Mouse (Mus musculus) hindbrain, embryonic 15.5 days (tissue): ENCODE results near the gene Gramd4. TPM values are rescaled to one million over a fixed set of nuclear protein-coding genes. Genes with fewer than 3 reads are reported as not detected.
A peak's percentile ranks its signal among the peaks of the same experiment; 100 is the strongest.

Source experiments
- ATAC-seq: fragments of 200-750 bp; cut with Nextera tagmentation; 2 replicates; pipeline ENCODE4 v1.8.0; 2017; ENCODE audit warnings: low read depth, moderate number of reproducible peaks, moderate TSS enrichment; ENCODE audit not compliant: low FRiP score
- H3K27ac ChIP-seq: fragments of 300-500 bp; sonication (generic); replicated peaks from 2 replicates; pipeline ENCODE4 v1.5.1; 2015; ENCODE audit warnings: mild to moderate bottlenecking, inconsistent platforms
- H3K27me3 ChIP-seq: fragments of 300-500 bp; sonication (generic); 2 replicates; pipeline ENCODE4 v1.6.1; 2015; ENCODE audit warnings: control low read depth, inconsistent platforms
- H3K36me3 ChIP-seq: fragments of 300-500 bp; sonication (generic); 2 replicates; pipeline ENCODE4 v1.6.1; 2015; ENCODE audit warnings: control low read depth, inconsistent platforms
- H3K4me1 ChIP-seq: fragments of 300-500 bp; sonication (generic); replicated peaks from 2 replicates; pipeline ENCODE4 v1.6.1; 2015; ENCODE audit warnings: control low read depth, inconsistent platforms
- H3K4me2 ChIP-seq: fragments of 300-500 bp; sonication (generic); 2 replicates; pipeline ENCODE4 v1.6.1; 2015; ENCODE audit warnings: moderate library complexity, mild to moderate bottlenecking, inconsistent platforms
- H3K4me3 ChIP-seq: fragments of 300-500 bp; sonication (generic); 2 replicates; pipeline ENCODE4 v1.5.1; 2015; ENCODE audit warnings: mild to moderate bottlenecking, inconsistent platforms
- H3K9ac ChIP-seq: fragments of 300-500 bp; sonication (generic); 2 replicates; pipeline ENCODE4 v1.6.1; 2015; ENCODE audit warnings: inconsistent platforms
- H3K9me3 ChIP-seq: fragments of 300-500 bp; sonication (generic); 2 replicates; pipeline ENCODE4 v1.6.1; 2016; ENCODE audit warnings: control low read depth, inconsistent platforms
- WGBS: fragments of 180-500 bp; shearing (Covaris S2); methylation state at CpG from one replicate; pipeline ENCODE4 v1.1.7; 2015; 5-methylcytosine and 5-hydroxymethylcytosine counted together
- polyA plus RNA-seq: library from polyadenylated mRNA; unstranded; fragments of >200 nt; fragmentation: Nextera tagmentation; extraction: Ambion mirVana; gene quantifications from 2 replicates; pipeline ENCODE4 v1.2.1, GENCODE M21; 2015

The Gramd4 gene
- polyA plus RNA-seq, 1 experiment from 2014 or later, result 33.4 TPM

- WGBS, result under 1% methylated on average over 67 of the region's 70 CpGs
- peaks cover 59% of the 10 kb centered on the region for H3K4me1 ChIP-seq
- peak overlapping the region; percentile 93 for H3K27ac ChIP-seq
- H3K27me3 ChIP-seq, result no peaks in the 10 kb centered on the region
- H3K4me3 ChIP-seq, result peak overlapping the region; percentile 98
- ATAC-seq, result peak; percentile 55
- H3K4me2 ChIP-seq, result peak overlapping the region; percentile 90
- no peaks in the 10 kb centered on the region for H3K36me3 ChIP-seq
- H3K9me3 ChIP-seq, result no peaks in the 10 kb centered on the region
- H3K9ac ChIP-seq, result peak overlapping the region; percentile 98
Observed at GRCm38 (mm10) chr15:86184851-86185688, 127.6 kb downstream of the Gramd4 start.

GRCm38 (mm10) chr15:86185689-86186569 lies 128.4 kb downstream of the Gramd4 start, which contains the start of gene Cerk:
Gene Cerk, minus strand, starts transcription at chr15:86186141.
- Histone ChIP-seq H3K4me1 (peaks cover 59% of the 10 kb centered on the region), H3K27me3 (no peaks in the 10 kb centered on the region), H3K36me3 (no peaks in the 10 kb centered on the region), H3K9ac (peak within 1 kb of the TSS; percentile 98), H3K4me2 (peak within 1 kb of the TSS; percentile 90), H3K4me3 (peak within 1 kb of the TSS; percentile 98), H3K9me3 (no peaks in the 10 kb centered on the region), H3K27ac (peak within 1 kb of the TSS; percentile 93)
- 3% methylated on average over 43 of the region's 43 CpGs for WGBS
- peak; percentile 78 for ATAC-seq

- H3K9ac ChIP-seq, result no peak overlapping the region
Observed at GRCm38 (mm10) chr15:86186686-86187085, 129.2 kb downstream of the Gramd4 start.

More at GRCm38 (mm10) chr15:86186686-86187085, 129.2 kb downstream of the Gramd4 start:
- Histone ChIP-seq H3K9me3 (no peaks in the 10 kb centered on the region), H3K4me2 (peak overlapping the region; percentile 90), H3K27ac (0 out of 2 replicates have a peak overlapping the region, but pooled peaks have one; percentile 93), H3K27me3 (no peaks in the 10 kb centered on the region), H3K36me3 (no peaks in the 10 kb centered on the region), H3K4me1 (peaks cover 59% of the 10 kb centered on the region), H3K4me3 (no peak overlapping the region)
- 54% methylated on average over 3 of the region's 3 CpGs for WGBS
- no peak for ATAC-seq

Other genes starting within 250 kb of the Gramd4 start
- 19.8 and 20.7 TPM in 2 replicates for gene Cdpf1, start 246.0 kb upstream of the Gramd4 start, polyA plus RNA-seq
- 0.04 and 0.08 TPM in 2 replicates for gene Pkdrej, start 236.0 kb upstream of the Gramd4 start, polyA plus RNA-seq
- gene Ttc38, start 225.4 kb upstream of the Gramd4 start, polyA plus RNA-seq, result 2.9 and 3.6 TPM in 2 replicates
- 7.5 and 8.7 TPM in 2 replicates for gene Gtse1, start 197.9 kb upstream of the Gramd4 start, polyA plus RNA-seq
- gene Trmu, start 178.4 kb upstream of the Gramd4 start, polyA plus RNA-seq, result 45.7 and 50.8 TPM in 2 replicates
- gene Celsr1, start 23.9 kb upstream of the Gramd4 start, polyA plus RNA-seq, result 1.4 and 1.6 TPM in 2 replicates
- gene Cerk, start 128.4 kb downstream of the Gramd4 start, polyA plus RNA-seq, result 23.2 and 24.5 TPM in 2 replicates
- gene Tbc1d22a, start 156.8 kb downstream of the Gramd4 start, polyA plus RNA-seq, result 11.7 and 13.2 TPM in 2 replicates